ENCODE assay signal across 10 mouse cellular contexts in genomic region chr8:84778638-84779380, GRCm38 (mm10). TPM values are rescaled to one million over a fixed set of nuclear protein-coding genes. Genes with fewer than 3 reads are reported as not detected.
A peak's percentile ranks its signal among the peaks of the same experiment; 100 is the strongest.
DNase-seq lines count a peak whose midpoint lies in the region; ATAC-seq and TF ChIP-seq lines count a peak whose summit lies in the region.
"Had no signal": no experiment of that assay in that cellular context is flagged by ENCODE, and none has a peak within 500 bp of the region (broad histone marks: within the 10 kb centered on the region; RNA-seq: fewer than 3 reads in every experiment).

No protein-coding gene starts in this region.

- TF ChIP-seq CTCF in embryonic fibroblast, embryonic 13.5 days (IDR thresholded peaks at IDR 0.05; ENCODE audit: borderline replicate concordance, insufficient read depth, low read length): no peak

- 0 out of 2 replicates have a peak overlapping the region, but pooled peaks have one; percentile 11 for H3K4me2 ChIP-seq in intestine, embryonic 15.5 days (replicated peaks)
- no peak overlapping the region for H3K4me2 ChIP-seq in intestine, embryonic 16.5 days (ENCODE audit: low read depth, low read length)
- peak overlapping the region; percentile 15 for H3K4me2 ChIP-seq in midbrain, embryonic 15.5 days

- H3K9me3 ChIP-seq in intestine, embryonic 15.5 days: no peaks in the 10 kb centered on the region
- no peaks in the 10 kb centered on the region for H3K9me3 ChIP-seq in intestine, embryonic 16.5 days (ENCODE audit: control insufficient read depth, low read length)
- no peaks in the 10 kb centered on the region for H3K9me3 ChIP-seq in midbrain, embryonic 15.5 days

- peaks cover 17% of the 10 kb centered on the region for H3K4me1 ChIP-seq in intestine, embryonic 15.5 days (replicated peaks)
- peaks cover 11% of the 10 kb centered on the region for H3K4me1 ChIP-seq in intestine, embryonic 16.5 days (ENCODE audit: control insufficient read depth, insufficient read depth, low read length)
- H3K4me1 ChIP-seq in brown adipose tissue, adult 24 weeks (ENCODE audit: control insufficient read depth, insufficient read depth, insufficient read length, low read length): peaks cover 46% of the 10 kb centered on the region
- peaks cover 32% of the 10 kb centered on the region for H3K4me1 ChIP-seq in embryonic fibroblast, embryonic 13.5 days (ENCODE audit: control insufficient read depth, insufficient read depth, low read length)
- H3K4me1 ChIP-seq in midbrain, embryonic 15.5 days: peaks cover 27% of the 10 kb centered on the region

- H3K36me3 ChIP-seq in intestine, embryonic 15.5 days: no peaks in the 10 kb centered on the region
- H3K36me3 ChIP-seq in intestine, embryonic 16.5 days (ENCODE audit: control insufficient read depth, insufficient read depth, low read length): no peaks in the 10 kb centered on the region
- no peaks in the 10 kb centered on the region for H3K36me3 ChIP-seq in midbrain, embryonic 15.5 days (replicated peaks)

- no peak for DNase-seq in adrenal gland, postnatal 14 days
- DNase-seq in yolk sac, embryonic 10.5 days (ENCODE audit: low spot score): no peak
- DNase-seq: gastrocnemius, postnatal 14 days; thymus, postnatal 4 days had no signal

- peaks cover 84% of the 10 kb centered on the region for H3K27me3 ChIP-seq in intestine, embryonic 15.5 days (replicated peaks)
- peaks cover 69% of the 10 kb centered on the region for H3K27me3 ChIP-seq in intestine, embryonic 16.5 days (replicated peaks; ENCODE audit: control insufficient read depth, insufficient read depth, low read length)
- H3K27me3 ChIP-seq in midbrain, embryonic 15.5 days (replicated peaks): peaks cover 83% of the 10 kb centered on the region

- no peak for ATAC-seq in intestine, embryonic 15.5 days
- ATAC-seq in intestine, embryonic 16.5 days: no peak
- ATAC-seq in midbrain, embryonic 15.5 days (replicated peaks): no peak
- ATAC-seq in erythroblast, adult 5-6 weeks (replicated peaks; ENCODE audit: low FRiP score, poor library complexity, severe bottlenecking): no peak

- H3K4me3 ChIP-seq in intestine, embryonic 15.5 days (replicated peaks): no peak overlapping the region
- H3K4me3 ChIP-seq in intestine, embryonic 16.5 days (ENCODE audit: low read length): no peak overlapping the region
- no peak overlapping the region for H3K4me3 ChIP-seq in brown adipose tissue, adult 24 weeks (ENCODE audit: insufficient read depth, low read depth, low read length)
- no peak overlapping the region for H3K4me3 ChIP-seq in embryonic fibroblast, embryonic 13.5 days (ENCODE audit: insufficient read depth, low read length)
- H3K4me3 ChIP-seq in midbrain, embryonic 15.5 days: no peak overlapping the region

- H3K9ac ChIP-seq in intestine, embryonic 15.5 days: no peak overlapping the region
- H3K9ac ChIP-seq in intestine, embryonic 16.5 days (ENCODE audit: low read depth, low read length): no peak overlapping the region
- H3K9ac ChIP-seq in midbrain, embryonic 15.5 days: no peak overlapping the region

- 23% methylated on average over 11 of the region's 11 CpGs for WGBS in intestine, embryonic 15.5 days
- 21% methylated on average over 11 of the region's 11 CpGs for WGBS in intestine, embryonic 16.5 days
- 10% methylated on average over 11 of the region's 11 CpGs for WGBS in midbrain, embryonic 15.5 days

- no peak for TF ChIP-seq POLR2A in embryonic fibroblast, embryonic 13.5 days (IDR thresholded peaks at IDR 0.05; ENCODE audit: low read depth, low read length)

- H3K27ac ChIP-seq in intestine, embryonic 15.5 days: no peak overlapping the region
- no peak overlapping the region for H3K27ac ChIP-seq in intestine, embryonic 16.5 days (ENCODE audit: low read length)
- H3K27ac ChIP-seq in brown adipose tissue, adult 24 weeks (replicated peaks; ENCODE audit: low read depth, low read length): peak overlapping the region; percentile 2
- peak overlapping the region; percentile 34 for H3K27ac ChIP-seq in embryonic fibroblast, embryonic 13.5 days (ENCODE audit: insufficient read depth, low read length)
- peak overlapping the region; percentile 67 for H3K27ac ChIP-seq in midbrain, embryonic 15.5 days

RNA-seq across cellular contexts. Expression of gene Nfix, which starts 21.3 kb away (rescaled TPM):
- 14.2 and 14.8 TPM in 2 replicates for polyA plus RNA-seq in intestine, embryonic 15.5 days (2015; fragmentation: Nextera tagmentation; extraction: Ambion mirVana)
- 9.7 and 11.8 TPM in 2 replicates for polyA plus RNA-seq in intestine, embryonic 16.5 days (2015; fragmentation: Nextera tagmentation; extraction: Ambion mirVana)
- polyA plus RNA-seq in brown adipose tissue, adult 24 weeks (2012; ENCODE audit: insufficient read depth, insufficient read length, missing spikeins): 74.6 and 78.4 TPM in 2 replicates
- polyA plus RNA-seq in embryonic fibroblast, embryonic 13.5 days (2011; ENCODE audit: insufficient read length, low read depth, missing spikeins): 173 and 236 TPM in 2 replicates
- 48.6 and 54.0 TPM in 2 replicates for polyA plus RNA-seq in midbrain, embryonic 15.5 days (2015; fragmentation: Nextera tagmentation; extraction: Ambion mirVana)
- total RNA-seq in adrenal gland, postnatal 14 days (2021): 124 and 125 TPM in 2 replicates
- total RNA-seq in erythroblast, adult 5-6 weeks (2015; ENCODE audit: low replicate concordance): 19.0 and 24.5 TPM in 2 replicates
- 7.9 and 14.1 TPM in 2 replicates for total RNA-seq in erythroblast, adult 5-6 weeks (2017; ENCODE audit: low replicate concordance)

RNA-seq across cellular contexts. Expression of gene Dand5, which starts 43.8 kb away (rescaled TPM):
- 4.5 and 5.3 TPM in 2 replicates for polyA plus RNA-seq in intestine, embryonic 15.5 days (2015; fragmentation: Nextera tagmentation; extraction: Ambion mirVana)
- polyA plus RNA-seq in intestine, embryonic 16.5 days (2015; fragmentation: Nextera tagmentation; extraction: Ambion mirVana): 4.2 and 4.4 TPM in 2 replicates
- 7.2 and 9.4 TPM in 2 replicates for polyA plus RNA-seq in brown adipose tissue, adult 24 weeks (2012; ENCODE audit: insufficient read depth, insufficient read length, missing spikeins)
- 2.0 and 2.3 TPM in 2 replicates for polyA plus RNA-seq in embryonic fibroblast, embryonic 13.5 days (2011; ENCODE audit: insufficient read length, low read depth, missing spikeins)
- 12.3 and 13.4 TPM in 2 replicates for polyA plus RNA-seq in midbrain, embryonic 15.5 days (2015; fragmentation: Nextera tagmentation; extraction: Ambion mirVana)
- 7.1 and 7.4 TPM in 2 replicates for total RNA-seq in adrenal gland, postnatal 14 days (2021)
- 2.3 TPM in 1 of 2 replicates, not detected in the other for total RNA-seq in erythroblast, adult 5-6 weeks (2015; ENCODE audit: low replicate concordance)
- 2.3 and 3.9 TPM in 2 replicates for total RNA-seq in erythroblast, adult 5-6 weeks (2017; ENCODE audit: low replicate concordance)

RNA-seq across cellular contexts. Expression of gene Gadd45gip1, which starts 52.5 kb away (rescaled TPM):
- polyA plus RNA-seq in intestine, embryonic 15.5 days (2015; fragmentation: Nextera tagmentation; extraction: Ambion mirVana): 61.7 and 62.6 TPM in 2 replicates
- 61.8 and 63.4 TPM in 2 replicates for polyA plus RNA-seq in intestine, embryonic 16.5 days (2015; fragmentation: Nextera tagmentation; extraction: Ambion mirVana)
- polyA plus RNA-seq in brown adipose tissue, adult 24 weeks (2012; ENCODE audit: insufficient read depth, insufficient read length, missing spikeins): 32.2 and 37.2 TPM in 2 replicates
- 11.7 and 12.6 TPM in 2 replicates for polyA plus RNA-seq in embryonic fibroblast, embryonic 13.5 days (2011; ENCODE audit: insufficient read length, low read depth, missing spikeins)
- 35.5 and 36.1 TPM in 2 replicates for polyA plus RNA-seq in midbrain, embryonic 15.5 days (2015; fragmentation: Nextera tagmentation; extraction: Ambion mirVana)
- total RNA-seq in adrenal gland, postnatal 14 days (2021): 44.4 and 45.7 TPM in 2 replicates
- 4.4 and 5.9 TPM in 2 replicates for total RNA-seq in erythroblast, adult 5-6 weeks (2015; ENCODE audit: low replicate concordance)
- total RNA-seq in erythroblast, adult 5-6 weeks (2017; ENCODE audit: low replicate concordance): 7.4 and 7.7 TPM in 2 replicates

RNA-seq across cellular contexts. Expression of gene G430095P16Rik, which starts 56.0 kb away (rescaled TPM):
- polyA plus RNA-seq in intestine, embryonic 15.5 days (2015; fragmentation: Nextera tagmentation; extraction: Ambion mirVana): 3.1 and 3.7 TPM in 2 replicates
- 2.0 and 2.6 TPM in 2 replicates for polyA plus RNA-seq in intestine, embryonic 16.5 days (2015; fragmentation: Nextera tagmentation; extraction: Ambion mirVana)
- 1.9 TPM in 1 of 2 replicates, not detected in the other for polyA plus RNA-seq in brown adipose tissue, adult 24 weeks (2012; ENCODE audit: insufficient read depth, insufficient read length, missing spikeins)
- 0.74 TPM in 1 of 2 replicates, not detected in the other for polyA plus RNA-seq in embryonic fibroblast, embryonic 13.5 days (2011; ENCODE audit: insufficient read length, low read depth, missing spikeins)
- polyA plus RNA-seq in midbrain, embryonic 15.5 days (2015; fragmentation: Nextera tagmentation; extraction: Ambion mirVana): 0.97 and 1.8 TPM in 2 replicates
- total RNA-seq in adrenal gland, postnatal 14 days (2021): 0.52 and 0.90 TPM in 2 replicates
- total RNA-seq in erythroblast, adult 5-6 weeks (2015; ENCODE audit: low replicate concordance): 7.9 and 18.1 TPM in 2 replicates
- 3.6 and 12.9 TPM in 2 replicates for total RNA-seq in erythroblast, adult 5-6 weeks (2017; ENCODE audit: low replicate concordance)

Comparison
In these comparisons a context has a peak if more than half of its experiments do, and no peak if none do; other contexts are left out.
1. H3K27ac ChIP-seq: peak in brown adipose tissue, adult 24 weeks (single experiment), embryonic fibroblast, embryonic 13.5 days (single experiment) and midbrain, embryonic 15.5 days (single experiment); none in intestine, embryonic 15.5 days (single experiment) and intestine, embryonic 16.5 days (single experiment).